Mouse (Mus musculus) hindbrain, postnatal 0 days (tissue): ENCODE results near the gene Stard3. TPM values are rescaled to one million over a fixed set of nuclear protein-coding genes. Genes with fewer than 3 reads are reported as not detected.

ENCODE experiments used
- ATAC-seq: fragments of 200-750 bp; cut with Nextera tagmentation; 2 replicates; pipeline ENCODE4 v1.8.0; 2017; ENCODE audit warnings: mild to moderate bottlenecking, moderate TSS enrichment, moderate library complexity
- DNase-seq: peaks from one replicate; pipeline ENCODE4 v3.0.0-alpha.2; 2015; ENCODE audit warnings: low spot score
- H3K27ac ChIP-seq: fragments of 300-500 bp; sonication (generic); 2 replicates; pipeline ENCODE4 v1.5.1; 2014; ENCODE audit warnings: mild to moderate bottlenecking
- H3K27me3 ChIP-seq: fragments of 300-500 bp; sonication (generic); 2 replicates; pipeline ENCODE4 v1.6.1; 2014; ENCODE audit warnings: low read length, mixed read lengths; ENCODE audit not compliant: insufficient read depth
- H3K36me3 ChIP-seq: fragments of 300-500 bp; sonication (generic); 2 replicates; pipeline ENCODE4 v1.6.1; 2014; ENCODE audit warnings: low read length, mixed read lengths; ENCODE audit not compliant: insufficient read depth
- H3K4me1 ChIP-seq: fragments of 300-500 bp; sonication (generic); 2 replicates; pipeline ENCODE4 v1.6.1; 2014; ENCODE audit warnings: antibody characterized with exemption, low read length, mixed read lengths; ENCODE audit not compliant: insufficient read depth
- H3K4me2 ChIP-seq: fragments of 300-500 bp; sonication (generic); 2 replicates; pipeline ENCODE4 v1.6.1; 2014; ENCODE audit warnings: low read depth, mild to moderate bottlenecking, low read length, moderate library complexity, mixed read lengths
- H3K4me3 ChIP-seq: fragments of 300-500 bp; sonication (generic); 2 replicates; pipeline ENCODE4 v1.5.1; 2014; ENCODE audit warnings: low read length
- H3K9ac ChIP-seq: fragments of 300-500 bp; sonication (generic); replicated peaks from 2 replicates; pipeline ENCODE4 v1.6.1; 2014; ENCODE audit warnings: mild to moderate bottlenecking, low read length, moderate library complexity, mixed read lengths
- H3K9me3 ChIP-seq: fragments of 300-500 bp; sonication (generic); 2 replicates; pipeline ENCODE4 v1.6.1; 2016; ENCODE audit warnings: low read length, mixed read lengths
- CTCF ChIP-seq: IDR thresholded peaks from 2 replicates; pipeline ENCODE4 v1.5.1; 2016; ENCODE audit warnings: antibody characterized with exemption, control low read depth, low read depth
- WGBS: fragments of 180-500 bp; shearing (Covaris S2); extraction: QIAGEN DNeasy Blood & Tissue Kit; methylation state at CpG from one replicate; pipeline ENCODE4 v1.1.7; 2014; 5-methylcytosine and 5-hydroxymethylcytosine counted together
- polyA plus RNA-seq: library from polyadenylated mRNA; unstranded; fragments of >200 nt; fragmentation: Nextera tagmentation; extraction: Ambion mirVana; gene quantifications from 2 replicates; pipeline ENCODE4 v1.2.1, GENCODE M21; 2015
- total RNA-seq: library from RNA; depleted of rRNA; stranded (reverse); fragments of >200 nt; gene quantifications from 2 replicates; pipeline ENCODE4 v1.2.3, GENCODE M21; 2014

Stard3 gene
- total and polyA plus RNA-seq, 2 experiments from 2014 or later: 28.4 to 52.4 TPM

DNA sequence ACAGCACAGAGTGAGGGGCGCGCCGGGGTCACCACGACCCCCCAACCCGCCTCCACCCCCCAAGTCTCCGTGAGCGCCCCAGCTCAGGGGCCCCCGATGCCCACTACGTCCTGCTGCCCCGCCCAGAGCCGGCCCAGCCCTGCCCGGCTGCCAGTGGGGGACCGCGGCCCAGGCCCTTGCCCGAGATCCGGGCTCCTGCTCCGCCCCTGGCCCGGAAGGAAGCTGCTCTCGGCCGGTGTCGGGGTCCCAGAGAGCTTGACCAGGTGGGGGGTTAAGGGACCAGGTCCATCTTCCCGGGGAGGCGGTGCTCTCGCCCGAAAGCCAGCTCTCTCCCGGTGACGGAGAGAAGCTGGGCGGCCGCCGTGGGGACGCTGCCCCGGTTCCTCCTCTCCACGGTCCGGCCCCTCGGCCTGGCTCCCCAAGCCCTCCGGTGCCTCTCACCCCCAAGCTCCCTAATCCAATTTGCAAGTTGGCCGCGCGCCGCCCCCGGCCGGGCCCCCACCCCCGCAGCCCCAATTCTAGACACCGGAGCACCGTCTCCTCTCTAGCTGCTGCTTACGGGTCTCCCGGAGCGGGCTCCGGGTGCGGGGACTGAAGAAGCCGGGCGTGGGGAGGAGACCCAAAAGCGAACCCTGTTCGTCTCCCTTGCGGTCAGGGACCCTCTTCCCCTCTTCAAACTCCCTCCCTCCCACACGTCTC, 29.6 kb upstream of the Stard3 start:
- Histone ChIP-seq H3K4me3 (peak overlapping the region; percentile 54), H3K4me1 (no peaks in the 10 kb centered on the region), H3K36me3 (no peaks in the 10 kb centered on the region), H3K9ac (peak overlapping the region; percentile 73), H3K27ac (peak overlapping the region; percentile 89), H3K9me3 (no peaks in the 10 kb centered on the region), H3K27me3 (peaks cover 38% of the 10 kb centered on the region), H3K4me2 (peak overlapping the region; percentile 58)
- DNase-seq: no peak
- WGBS: under 1% methylated on average over 49 of the region's 56 CpGs
- no peak for TF ChIP-seq CTCF
- no peak for ATAC-seq

DNA sequence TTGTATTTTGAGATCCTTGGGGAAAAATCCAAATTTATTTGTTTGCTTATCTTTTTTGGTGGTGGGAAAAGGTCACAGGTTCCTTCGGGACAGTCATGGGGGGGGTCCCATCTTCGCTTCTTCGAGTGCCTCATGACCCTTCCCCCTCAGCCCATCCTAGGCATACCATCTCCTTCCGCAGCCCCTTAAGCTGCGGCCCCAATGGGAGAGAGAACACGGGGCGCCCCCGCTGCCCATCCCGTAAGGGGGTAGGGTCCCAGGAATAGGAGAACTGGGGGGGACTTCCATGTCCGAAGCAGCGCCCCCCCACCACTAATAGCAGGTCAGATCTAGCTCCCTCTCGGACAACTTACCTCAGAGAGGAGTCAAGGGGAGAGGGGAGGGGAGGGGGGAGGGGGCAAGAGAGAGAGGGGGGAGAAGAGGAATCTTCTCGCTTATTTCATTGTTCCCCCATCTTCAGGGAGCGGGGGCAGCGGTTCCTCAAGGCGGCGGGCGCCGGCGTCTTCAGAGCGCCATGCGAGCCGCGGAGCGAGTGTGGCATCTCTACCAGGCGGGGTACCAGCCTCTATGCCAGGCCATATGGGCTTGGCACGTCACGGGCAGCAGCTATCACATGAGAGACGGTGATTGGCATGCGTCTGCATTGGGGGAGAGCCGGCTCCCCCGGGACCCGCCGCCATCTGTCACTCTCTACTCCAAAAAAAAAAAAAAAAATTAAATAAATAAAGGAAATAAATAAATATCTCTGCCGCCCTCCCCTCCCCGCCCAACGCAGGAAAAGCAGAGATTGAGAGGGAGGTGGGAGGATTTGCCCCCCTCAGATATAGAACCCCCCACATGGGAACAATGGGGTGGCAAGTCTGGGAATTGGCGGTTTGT, 28.8 kb upstream of the Stard3 start, which contains the start of gene Neurod2:
Neurod2 (minus strand) TSS at position 568 of the 879 bp plus-strand sequence.
- DNase-seq (peak; percentile 89), ATAC-seq (peak; percentile 72)
- H3K4me1 ChIP-seq: peaks cover 5% of the 10 kb centered on the region
- no peaks in the 10 kb centered on the region for H3K36me3 ChIP-seq
- TF ChIP-seq CTCF: no peak
- H3K27ac ChIP-seq: peak within 1 kb of the TSS; percentile 89
- 1% methylated on average over 36 of the region's 38 CpGs for whole genome bisulfite sequencing
- H3K9ac ChIP-seq: peak within 1 kb of the TSS; percentile 73
- H3K9me3 ChIP-seq: no peaks in the 10 kb centered on the region
- H3K27me3 ChIP-seq: peaks cover 31% of the 10 kb centered on the region
- peak within 1 kb of the TSS; percentile 58 for H3K4me2 ChIP-seq
- peak within 1 kb of the TSS; percentile 54 for H3K4me3 ChIP-seq

DNA sequence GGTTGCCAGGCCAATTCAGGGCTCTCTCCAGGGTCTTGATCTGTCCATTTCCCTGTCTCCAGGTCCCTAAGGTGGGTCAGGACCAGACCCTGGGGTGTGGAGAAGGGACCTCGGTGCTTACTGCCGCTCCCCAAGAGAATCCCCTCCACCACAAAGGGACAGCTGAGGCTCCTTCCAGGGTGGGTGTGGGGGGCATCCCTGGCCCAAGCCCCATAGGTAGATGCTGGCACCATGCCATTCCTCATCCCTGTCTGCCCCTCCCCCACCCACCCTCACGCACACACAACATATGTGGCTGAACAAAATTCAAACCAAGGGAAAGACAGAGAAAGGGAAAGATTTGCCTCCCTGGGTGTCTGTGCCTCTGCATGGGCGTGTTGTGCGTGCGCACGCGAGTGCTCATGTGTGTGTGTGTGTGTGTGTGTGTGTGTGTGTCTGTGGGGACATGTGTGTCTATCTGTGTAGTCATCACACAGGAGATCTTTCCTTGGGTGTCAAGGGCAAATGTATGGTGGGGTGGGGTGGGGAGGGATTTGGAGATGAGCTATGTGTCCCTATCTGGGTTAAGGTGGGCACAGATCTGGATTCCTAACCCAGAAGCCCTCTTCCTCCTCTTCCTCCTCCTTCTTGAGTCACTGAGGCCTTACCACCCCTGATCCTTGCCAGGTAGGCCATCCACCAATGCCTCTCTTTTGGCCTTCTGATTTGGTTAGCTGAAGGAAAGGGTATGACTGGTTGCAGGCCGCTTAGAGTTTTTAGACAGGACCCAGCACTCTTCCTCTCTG, 28.0 kb upstream of the Stard3 start:
- Histone ChIP-seq H3K4me1 (peaks cover 12% of the 10 kb centered on the region), H3K9ac (no peak overlapping the region), H3K4me3 (no peak overlapping the region), H3K36me3 (no peaks in the 10 kb centered on the region), H3K27ac (peak overlapping the region; percentile 89), H3K27me3 (peaks cover 35% of the 10 kb centered on the region), H3K9me3 (no peaks in the 10 kb centered on the region), H3K4me2 (peak overlapping the region; percentile 58)
- TF ChIP-seq CTCF: no peak
- ATAC-seq: 0 out of 2 replicates have a peak, but pooled peaks have one; percentile 16
- 23% methylated on average over 9 of the region's 9 CpGs for WGBS
- no peak for DNase-seq

DNA sequence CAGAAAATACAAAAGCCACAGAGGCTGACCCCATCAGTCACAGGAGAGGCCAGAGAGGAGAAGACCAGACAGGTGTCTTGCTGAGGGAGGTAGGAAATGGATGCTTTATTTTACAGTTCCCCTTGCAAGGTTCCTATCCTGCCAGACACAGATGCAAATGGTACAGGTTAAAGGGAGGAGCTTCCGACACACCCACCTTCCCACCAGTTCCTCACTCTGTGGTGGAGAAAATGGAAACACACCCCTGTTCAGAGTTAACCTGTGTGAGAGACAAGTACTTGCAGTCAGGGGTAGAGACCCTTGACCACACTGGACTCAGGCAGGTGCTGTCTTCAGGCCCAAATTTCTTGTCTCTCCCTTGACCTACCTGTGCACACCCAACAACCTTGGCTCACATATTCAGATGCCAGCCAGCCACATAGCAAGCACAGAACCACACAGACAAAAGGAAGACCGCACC, 27.4 kb upstream of the Stard3 start:
- 55% methylated on average over 2 of the region's 2 CpGs for WGBS
- DNase-seq (no peak), ATAC-seq (no peak)
- H3K9ac ChIP-seq: no peak overlapping the region
- H3K36me3 ChIP-seq: no peaks in the 10 kb centered on the region
- no peaks in the 10 kb centered on the region for H3K9me3 ChIP-seq
- no peak overlapping the region for H3K4me2 ChIP-seq
- peaks cover 12% of the 10 kb centered on the region for H3K4me1 ChIP-seq
- no peak for TF ChIP-seq CTCF
- no peak overlapping the region for H3K4me3 ChIP-seq
- H3K27ac ChIP-seq: peak overlapping the region; percentile 89; the same call in 1 of the 2 replicates
- H3K27me3 ChIP-seq: peaks cover 40% of the 10 kb centered on the region

DNA sequence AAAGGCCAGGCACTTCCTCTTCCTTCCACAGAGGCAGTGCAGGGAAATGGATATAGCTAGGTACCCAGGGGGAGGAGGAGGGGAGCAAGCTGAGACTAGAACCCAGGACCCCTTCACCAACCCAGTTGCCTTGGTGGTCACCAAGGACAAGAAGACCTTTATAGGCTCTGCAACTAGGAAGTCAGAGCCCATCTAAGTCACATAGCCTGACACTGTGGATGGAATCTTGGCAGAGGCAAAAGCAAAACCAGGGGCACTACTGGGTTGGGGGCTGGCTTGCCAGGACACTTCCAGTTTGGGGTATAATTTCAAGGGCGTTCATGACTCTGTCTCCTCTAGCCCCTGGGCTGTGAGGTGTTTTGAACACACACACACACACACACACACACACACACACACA, 26.8 kb upstream of the Stard3 start:
- Histone ChIP-seq H3K27ac (no peak overlapping the region), H3K9ac (no peak overlapping the region), H3K4me3 (no peak overlapping the region), H3K9me3 (no peaks in the 10 kb centered on the region), H3K36me3 (no peaks in the 10 kb centered on the region), H3K27me3 (peaks cover 43% of the 10 kb centered on the region), H3K4me2 (no peak overlapping the region), H3K4me1 (peaks cover 12% of the 10 kb centered on the region)
- TF ChIP-seq CTCF: no peak
- DNase-seq: no peak
- WGBS: 82% methylated on average over 1 of the region's 1 CpGs
- ATAC-seq: no peak

DNA sequence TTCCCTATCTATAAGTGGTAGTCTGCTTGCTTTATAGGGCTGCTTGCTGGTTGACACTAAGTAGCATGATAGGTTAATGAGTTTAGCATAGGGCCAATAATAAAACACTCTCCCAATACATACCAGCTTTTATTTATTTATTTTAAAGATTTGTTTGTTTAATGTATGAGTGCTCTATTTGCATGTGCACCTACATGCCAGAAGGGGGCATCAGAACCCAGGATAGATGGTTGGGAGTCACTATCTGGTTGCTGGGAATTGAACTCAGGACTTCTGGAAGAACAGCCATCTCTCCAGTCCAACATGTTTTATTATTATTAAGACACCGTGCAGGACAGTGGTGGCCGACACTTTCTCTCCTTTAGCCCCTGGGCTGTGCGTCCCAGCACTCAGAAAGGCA, 26.0 kb upstream of the Stard3 start:
- H3K9me3 ChIP-seq: no peaks in the 10 kb centered on the region
- H3K36me3 ChIP-seq: no peaks in the 10 kb centered on the region
- TF ChIP-seq CTCF: no peak; the same call in 1 of the 2 replicates
- H3K27ac ChIP-seq: no peak overlapping the region
- no peak overlapping the region for H3K4me3 ChIP-seq
- no peak overlapping the region for H3K4me2 ChIP-seq
- DNase-seq (no peak), ATAC-seq (no peak)
- 87% methylated on average over 3 of the region's 3 CpGs for WGBS
- H3K9ac ChIP-seq: no peak overlapping the region
- peaks cover 39% of the 10 kb centered on the region for H3K27me3 ChIP-seq
- peaks cover 12% of the 10 kb centered on the region for H3K4me1 ChIP-seq
